Mouse (Mus musculus) liver, postnatal 0 days (tissue): ENCODE measurements around the gene 1700016K19Rik.

Experiments used
- CTCF ChIP-seq: sonication (generic); IDR thresholded peaks from 2 replicates; pipeline ENCODE4 v1.5.1; 2016; ENCODE audit warnings: antibody characterized with exemption, low read depth
- EP300 ChIP-seq: IDR thresholded peaks from 2 replicates; pipeline ENCODE4 v1.6.1; 2016; ENCODE audit warnings: antibody characterized with exemption, low read depth, mild to moderate bottlenecking

- TF ChIP-seq CTCF (no peak), EP300 (no peak)
These were observed 52.8 kb downstream of the 1700016K19Rik start for GRCm38 (mm10) chr11:76052496-76052895.
